Mouse (Mus musculus) heart, embryonic 13.5 days (tissue): ENCODE data around the gene Bbx. TPM values are rescaled to one million over a fixed set of nuclear protein-coding genes. Genes with fewer than 3 reads are reported as not detected.
A peak's percentile ranks its signal among the peaks of the same experiment; 100 is the strongest.

Experiments used
- ATAC-seq: fragments of 200-750 bp; cut with Nextera tagmentation; 2 replicates; pipeline ENCODE4 v1.8.0; 2017; ENCODE audit warnings: moderate TSS enrichment; ENCODE audit not compliant: insufficient number of reproducible peaks, low FRiP score, low TSS enrichment; ENCODE audit errors: extremely low read depth
- H3K27ac ChIP-seq: fragments of 300-500 bp; sonication (generic); replicated peaks from 2 replicates; pipeline ENCODE4 v1.5.1; 2015; ENCODE audit warnings: moderate library complexity, mild to moderate bottlenecking, inconsistent platforms
- H3K27me3 ChIP-seq: fragments of 300-500 bp; sonication (generic); replicated peaks from 2 replicates; pipeline ENCODE4 v1.6.1; 2015; ENCODE audit warnings: mild to moderate bottlenecking, inconsistent platforms
- H3K36me3 ChIP-seq: fragments of 300-500 bp; sonication (generic); 2 replicates; pipeline ENCODE4 v1.6.1; 2015; ENCODE audit warnings: mild to moderate bottlenecking, inconsistent platforms
- H3K4me1 ChIP-seq: fragments of 300-500 bp; sonication (generic); 2 replicates; pipeline ENCODE4 v1.6.1; 2015; ENCODE audit warnings: inconsistent platforms
- H3K4me2 ChIP-seq: fragments of 300-500 bp; sonication (generic); 2 replicates; pipeline ENCODE4 v1.6.1; 2015; ENCODE audit warnings: inconsistent platforms, mild to moderate bottlenecking, moderate library complexity
- H3K4me3 ChIP-seq: fragments of 300-500 bp; sonication (generic); 2 replicates; pipeline ENCODE4 v1.5.1; 2015; ENCODE audit warnings: moderate library complexity, mild to moderate bottlenecking, inconsistent platforms
- H3K9ac ChIP-seq: fragments of 300-500 bp; sonication (generic); 2 replicates; pipeline ENCODE4 v1.6.1; 2015; ENCODE audit warnings: inconsistent platforms, mild to moderate bottlenecking, moderate library complexity
- H3K9me3 ChIP-seq: fragments of 300-500 bp; sonication (generic); 2 replicates; pipeline ENCODE4 v1.6.1; 2016; ENCODE audit warnings: inconsistent platforms
- WGBS: fragments of 180-500 bp; shearing (Covaris S2); methylation state at CpG from one replicate; pipeline ENCODE4 v1.1.7; 2015; ENCODE audit warnings: mixed read lengths; 5-methylcytosine and 5-hydroxymethylcytosine counted together
- polyA plus RNA-seq: library from polyadenylated mRNA; unstranded; fragments of >200 nt; fragmentation: Nextera tagmentation; extraction: Ambion mirVana; gene quantifications from 2 replicates; pipeline ENCODE4 v1.2.1, GENCODE M21; 2015

The Bbx gene
- polyA plus RNA-seq, 1 experiment from 2014 or later: 32.0 TPM

DNA sequence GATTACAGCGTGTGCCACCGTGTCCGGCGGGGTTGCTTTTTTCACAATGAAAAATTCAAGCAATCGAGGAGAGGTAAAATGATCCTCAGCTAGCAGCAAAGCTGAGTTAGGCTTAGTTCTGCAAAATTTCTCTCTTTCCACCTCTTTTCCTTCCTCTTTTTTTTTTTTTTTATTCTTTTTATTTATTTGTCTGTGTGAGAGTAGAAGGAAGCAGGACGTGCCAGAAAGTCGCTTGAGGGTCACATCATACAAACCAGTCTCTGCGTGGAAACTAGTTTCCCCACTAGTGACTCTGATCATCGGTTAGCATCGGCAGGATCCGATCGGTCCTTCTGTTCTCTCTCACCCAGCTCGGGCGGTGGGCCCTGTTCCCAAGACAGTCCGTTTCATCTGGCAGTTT, 5.6 kb upstream of the Bbx start:
- no peak for ATAC-seq
- no peaks in the 10 kb centered on the region for H3K36me3 ChIP-seq
- H3K9me3 ChIP-seq: no peaks in the 10 kb centered on the region
- H3K9ac ChIP-seq: no peak overlapping the region
- no peak overlapping the region for H3K4me2 ChIP-seq
- no peaks in the 10 kb centered on the region for H3K27me3 ChIP-seq
- H3K4me1 ChIP-seq: peaks cover 2% of the 10 kb centered on the region
- H3K27ac ChIP-seq: no peak overlapping the region
- WGBS: 74% methylated on average over 15 of the region's 15 CpGs
- no peak overlapping the region for H3K4me3 ChIP-seq

DNA sequence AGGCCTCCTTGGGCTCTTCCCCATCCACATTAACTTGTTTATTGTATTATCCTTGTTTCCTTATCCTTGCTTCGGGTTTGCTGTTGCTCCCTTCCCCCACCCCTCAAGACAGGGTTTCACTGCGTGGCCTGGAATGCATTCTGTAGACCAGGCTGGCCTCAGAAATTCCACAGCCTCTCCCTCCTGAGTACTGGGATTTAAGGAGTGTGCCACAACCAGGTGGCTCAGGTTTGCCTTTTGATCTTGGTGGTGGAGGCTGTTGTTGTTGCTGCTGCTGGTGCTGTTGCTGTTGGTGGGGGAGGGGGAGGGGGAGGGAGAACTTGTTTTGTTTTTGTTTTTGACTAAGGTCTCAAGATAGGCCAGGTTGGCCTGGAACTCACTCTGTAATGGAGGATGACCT, 5.1 kb upstream of the Bbx start:
- H3K9ac ChIP-seq: no peak overlapping the region
- H3K27me3 ChIP-seq: no peaks in the 10 kb centered on the region
- H3K4me1 ChIP-seq: peaks cover 5% of the 10 kb centered on the region
- no peak overlapping the region for H3K4me2 ChIP-seq
- ATAC-seq: no peak
- H3K9me3 ChIP-seq: no peaks in the 10 kb centered on the region
- whole genome bisulfite sequencing: 25% methylated on average over 2 of the region's 2 CpGs
- no peak overlapping the region for H3K27ac ChIP-seq
- H3K36me3 ChIP-seq: no peaks in the 10 kb centered on the region
- no peak overlapping the region for H3K4me3 ChIP-seq

DNA sequence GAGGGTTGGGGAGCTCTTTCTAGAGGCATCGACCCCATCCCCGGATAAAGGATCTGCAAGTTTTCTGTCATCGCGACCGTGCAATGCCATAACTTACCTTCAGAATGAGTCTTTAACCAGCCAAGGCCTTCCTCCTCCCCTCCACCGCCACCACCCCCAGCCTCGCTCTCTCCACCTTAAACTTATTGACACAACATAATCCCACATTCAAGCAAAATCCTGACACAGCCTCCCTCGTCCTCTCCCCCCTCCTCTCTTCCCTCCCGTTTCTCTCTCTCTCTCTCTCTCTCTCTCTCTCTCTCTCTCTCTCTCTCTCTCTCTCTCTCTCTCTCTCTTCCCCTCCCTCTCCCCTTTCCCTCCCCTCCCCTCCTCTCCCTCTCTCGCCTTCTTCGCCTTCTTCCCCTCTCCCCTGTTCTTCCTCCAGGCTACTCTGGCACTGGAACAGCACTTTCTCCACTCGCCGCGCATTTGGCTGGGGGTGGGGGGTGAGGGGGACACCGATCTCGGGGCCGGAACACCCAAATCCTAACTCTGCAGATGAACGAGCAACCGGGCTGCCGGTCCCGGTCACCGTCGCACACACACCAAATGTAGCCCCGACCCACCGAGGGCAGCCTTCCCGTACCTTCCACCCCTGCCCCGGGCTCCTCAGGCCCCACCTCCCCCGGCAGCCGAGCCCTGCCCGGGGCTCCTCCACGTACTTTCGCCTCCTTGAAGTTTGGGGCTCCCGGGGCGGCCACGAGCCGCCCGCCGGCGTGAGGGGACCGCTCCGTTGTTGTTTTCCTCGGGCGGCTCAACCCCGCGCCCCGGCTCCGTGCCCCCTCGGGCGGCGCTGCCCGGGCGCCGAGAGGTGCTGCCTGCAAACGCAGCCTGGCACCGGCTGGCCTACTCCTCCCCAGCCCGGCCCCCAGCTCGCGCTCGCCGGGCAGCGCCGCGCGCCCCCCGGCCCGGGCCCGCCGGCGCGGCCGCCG, 894 bp downstream of the Bbx start:
- under 1% methylated on average over 55 of the region's 72 CpGs for WGBS
- peak; percentile 63; the same call in 1 of the 2 replicates for ATAC-seq
- Histone ChIP-seq H3K9me3 (no peaks in the 10 kb centered on the region), H3K9ac (peak overlapping the region; percentile 98), H3K4me1 (peaks cover 12% of the 10 kb centered on the region), H3K27me3 (no peaks in the 10 kb centered on the region), H3K27ac (peak overlapping the region; percentile 99), H3K4me3 (peak overlapping the region; percentile 97), H3K36me3 (peaks cover 4% of the 10 kb centered on the region; the same call in 1 of the 2 replicates), H3K4me2 (peak overlapping the region; percentile 95)

DNA sequence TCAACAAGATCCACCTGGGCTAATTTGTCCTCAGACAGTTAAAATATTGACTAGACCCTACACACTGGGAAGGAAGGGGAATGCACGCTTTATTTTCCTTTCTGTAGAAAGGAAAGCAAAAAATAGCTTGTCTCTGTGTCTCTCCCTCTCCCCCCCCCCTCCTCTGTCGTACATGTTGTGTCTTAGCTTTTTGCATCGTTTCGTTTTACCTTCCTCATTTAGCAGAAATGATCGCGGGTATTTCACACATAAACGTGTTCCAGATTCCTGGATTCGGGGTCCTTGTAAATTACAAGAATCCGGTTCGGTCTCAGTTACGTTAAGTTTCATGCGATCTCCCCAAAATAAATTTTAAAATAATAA, 1.7 kb downstream of the Bbx start:
- peak overlapping the region; percentile 99 for H3K27ac ChIP-seq
- H3K4me2 ChIP-seq: peak overlapping the region; percentile 95
- H3K4me1 ChIP-seq: peaks cover 12% of the 10 kb centered on the region
- no peaks in the 10 kb centered on the region for H3K9me3 ChIP-seq
- peaks cover 4% of the 10 kb centered on the region; the same call in 1 of the 2 replicates for H3K36me3 ChIP-seq
- peak overlapping the region; percentile 98 for H3K9ac ChIP-seq
- 0% methylated on average over 12 of the region's 12 CpGs for WGBS
- peak overlapping the region; percentile 97 for H3K4me3 ChIP-seq
- ATAC-seq: no peak
- H3K27me3 ChIP-seq: no peaks in the 10 kb centered on the region

DNA sequence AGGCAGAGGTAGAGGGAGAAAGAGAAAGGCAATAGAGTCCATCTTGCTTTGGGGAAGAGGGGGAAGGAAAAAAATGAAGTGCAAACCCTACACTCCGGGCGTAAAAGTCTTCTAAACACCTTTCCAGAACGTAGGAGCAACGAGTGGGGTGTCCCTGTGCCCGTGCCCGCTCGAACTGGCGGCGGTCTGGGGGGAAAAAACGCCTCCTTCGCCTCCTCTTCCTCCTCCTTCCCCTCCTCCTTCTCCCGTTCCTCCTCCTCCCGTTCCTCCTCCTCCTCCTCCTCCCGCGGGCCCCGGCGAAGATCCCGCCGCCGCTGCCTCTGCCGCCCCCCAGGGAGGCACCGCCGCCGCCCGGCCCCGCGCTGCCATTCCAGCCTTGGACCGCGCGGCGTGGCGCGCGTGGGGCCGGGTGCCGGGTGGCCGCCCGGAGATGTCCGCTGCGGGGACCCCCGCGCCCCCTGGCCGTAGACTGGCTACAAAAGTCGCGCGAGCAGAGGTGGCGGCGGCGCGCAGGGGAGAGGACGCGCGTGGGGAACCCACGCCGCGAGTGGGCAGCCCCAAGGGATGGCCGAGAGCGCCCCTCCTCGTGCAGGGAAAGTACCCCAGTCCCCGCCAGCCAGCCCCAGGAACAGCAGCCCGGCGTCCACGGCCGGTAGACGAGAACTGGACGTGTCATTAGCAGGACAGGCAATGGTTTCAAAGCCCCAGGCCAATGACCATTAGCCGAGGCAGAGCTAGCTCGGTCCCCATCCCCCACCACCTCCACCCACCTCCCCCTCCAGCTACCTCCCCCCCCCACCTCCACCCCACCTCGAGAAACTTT, 2.3 kb downstream of the Bbx start:
- no peaks in the 10 kb centered on the region for H3K9me3 ChIP-seq
- peak overlapping the region; percentile 98 for H3K9ac ChIP-seq
- peak overlapping the region; percentile 95 for H3K4me2 ChIP-seq
- peaks cover 12% of the 10 kb centered on the region for H3K4me1 ChIP-seq
- peaks cover 8% of the 10 kb centered on the region; the same call in 1 of the 2 replicates for H3K36me3 ChIP-seq
- no peaks in the 10 kb centered on the region for H3K27me3 ChIP-seq
- under 1% methylated on average over 62 of the region's 69 CpGs for WGBS
- peak overlapping the region; percentile 97 for H3K4me3 ChIP-seq
- no peak for ATAC-seq
- peak overlapping the region; percentile 99 for H3K27ac ChIP-seq

DNA sequence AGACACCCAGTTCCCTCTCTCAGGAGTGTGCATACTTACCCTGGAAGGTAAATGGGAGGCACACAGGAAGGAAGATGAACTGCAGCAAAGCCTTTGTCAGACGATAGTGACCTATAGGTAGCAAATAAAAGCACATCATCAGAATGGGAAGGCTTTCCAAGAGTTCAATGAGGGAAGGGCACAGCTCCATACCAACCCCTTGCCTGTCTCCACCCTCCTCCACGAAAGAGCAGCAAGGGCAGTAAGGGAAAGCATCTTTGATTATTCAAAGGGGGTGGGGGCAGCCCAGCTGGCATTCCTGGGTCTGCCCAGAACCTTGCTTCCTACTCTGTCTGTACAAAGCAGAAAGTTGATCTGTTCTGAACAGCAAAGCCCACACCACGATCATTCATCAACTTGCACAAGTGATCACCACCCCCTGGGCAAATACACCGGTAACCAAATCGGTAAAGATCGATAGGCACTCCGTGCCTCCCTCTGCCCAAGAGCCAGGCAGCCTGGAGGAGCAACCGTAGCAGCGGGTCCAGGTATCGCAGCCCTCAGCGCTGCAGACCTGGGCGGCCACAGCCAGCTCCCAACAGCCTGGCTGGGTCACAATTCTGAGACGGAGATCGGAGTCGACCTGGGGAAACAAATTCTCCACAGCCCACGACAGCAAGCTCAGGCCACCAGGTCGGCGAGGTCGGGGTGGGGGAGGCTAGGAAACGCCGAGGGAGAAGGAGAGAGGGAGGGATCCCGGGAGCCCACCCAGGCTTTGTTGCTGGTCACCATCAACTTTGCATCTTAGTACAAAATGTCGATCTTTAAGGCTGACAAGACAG, 3.1 kb downstream of the Bbx start:
- no peaks in the 10 kb centered on the region for H3K9me3 ChIP-seq
- H3K36me3 ChIP-seq: peaks cover 9% of the 10 kb centered on the region; the same call in 1 of the 2 replicates
- H3K9ac ChIP-seq: peak overlapping the region; percentile 98
- ATAC-seq: no peak
- peak overlapping the region; percentile 99; the same call in 1 of the 2 replicates for H3K27ac ChIP-seq
- 5% methylated on average over 23 of the region's 23 CpGs for WGBS
- H3K4me1 ChIP-seq: peaks cover 12% of the 10 kb centered on the region
- no peaks in the 10 kb centered on the region for H3K27me3 ChIP-seq
- H3K4me2 ChIP-seq: peak overlapping the region; percentile 95
- peak overlapping the region; percentile 97 for H3K4me3 ChIP-seq

DNA sequence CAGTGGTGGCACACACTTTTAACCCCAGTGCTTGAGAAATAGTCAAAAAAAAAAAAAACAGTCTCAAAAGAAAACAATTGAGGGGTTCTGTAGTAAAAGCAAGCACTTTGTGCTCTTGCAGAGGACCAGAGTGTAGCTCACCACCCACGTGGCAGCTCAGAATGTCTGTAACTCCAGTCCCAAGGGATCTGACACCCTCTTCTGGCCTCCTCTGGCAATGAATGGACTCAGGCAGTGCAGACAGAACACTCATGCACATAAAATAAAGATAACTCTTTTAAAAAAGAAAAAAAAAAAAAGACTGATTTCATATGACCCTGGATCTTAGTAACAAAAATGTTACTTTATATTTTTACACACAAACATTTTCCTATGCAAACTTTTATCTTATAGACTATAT, 12.1 kb downstream of the Bbx start:
- H3K4me2 ChIP-seq: no peak overlapping the region
- ATAC-seq: no peak
- no peaks in the 10 kb centered on the region for H3K9me3 ChIP-seq
- no peaks in the 10 kb centered on the region for H3K27me3 ChIP-seq
- H3K36me3 ChIP-seq: peaks cover 8% of the 10 kb centered on the region
- no peak overlapping the region for H3K9ac ChIP-seq
- H3K4me3 ChIP-seq: no peak overlapping the region
- H3K4me1 ChIP-seq: no peaks in the 10 kb centered on the region
- no peak overlapping the region for H3K27ac ChIP-seq
- 13% methylated on average over 1 of the region's 1 CpGs for WGBS

DNA sequence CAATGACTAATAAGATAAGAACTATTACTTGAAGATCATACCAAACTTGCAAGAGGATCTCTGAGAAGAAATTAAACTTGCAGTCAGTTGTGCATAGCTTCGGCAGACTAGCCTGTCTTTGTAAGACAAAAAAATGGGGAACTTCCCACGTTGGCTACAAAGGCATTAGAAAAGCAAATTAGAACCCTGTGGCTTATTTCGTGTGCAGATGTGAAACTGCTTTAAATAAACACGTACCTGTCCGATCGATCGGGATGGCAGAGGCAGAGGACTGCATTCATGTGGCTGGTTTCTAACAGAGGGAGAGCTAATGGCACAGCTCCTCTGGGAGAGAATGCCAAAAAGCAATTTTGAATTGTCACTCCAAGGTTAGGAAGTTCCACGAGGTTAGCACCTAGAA, 16.8 kb downstream of the Bbx start:
- no peak overlapping the region for H3K4me3 ChIP-seq
- H3K27ac ChIP-seq: no peak overlapping the region
- WGBS: 82% methylated on average over 8 of the region's 8 CpGs
- H3K9ac ChIP-seq: no peak overlapping the region
- H3K9me3 ChIP-seq: no peaks in the 10 kb centered on the region
- H3K27me3 ChIP-seq: no peaks in the 10 kb centered on the region
- H3K36me3 ChIP-seq: peaks cover 21% of the 10 kb centered on the region
- no peak for ATAC-seq
- H3K4me1 ChIP-seq: no peaks in the 10 kb centered on the region; the same call in 1 of the 2 replicates
- H3K4me2 ChIP-seq: no peak overlapping the region

DNA sequence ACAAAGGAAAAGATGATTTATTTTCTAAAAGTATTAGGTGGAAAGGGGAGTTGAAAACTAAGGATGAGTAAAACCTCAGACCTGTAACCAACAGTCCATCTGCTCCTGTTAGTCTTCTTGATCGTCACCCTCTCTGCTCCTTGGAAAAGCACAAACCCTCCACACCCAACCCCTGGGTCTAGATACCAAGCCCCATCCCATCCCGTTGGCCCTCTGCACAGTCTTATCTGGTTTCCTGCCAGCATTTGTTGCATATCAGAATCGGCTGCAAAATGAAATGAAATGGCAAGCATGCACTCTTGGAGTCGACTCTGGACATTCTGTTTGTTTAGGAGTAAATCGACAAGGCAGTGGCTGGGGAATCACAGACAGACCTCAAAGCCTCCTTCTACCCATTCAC, 29.3 kb downstream of the Bbx start:
- Histone ChIP-seq H3K4me3 (no peak overlapping the region), H3K27me3 (no peaks in the 10 kb centered on the region), H3K9ac (no peak overlapping the region; the same call in 1 of the 2 replicates), H3K4me1 (peaks cover 21% of the 10 kb centered on the region), H3K36me3 (peaks cover 8% of the 10 kb centered on the region; the same call in 1 of the 2 replicates), H3K9me3 (no peaks in the 10 kb centered on the region), H3K27ac (no peak overlapping the region), H3K4me2 (no peak overlapping the region)
- WGBS: 32% methylated on average over 5 of the region's 5 CpGs
- ATAC-seq: no peak

DNA sequence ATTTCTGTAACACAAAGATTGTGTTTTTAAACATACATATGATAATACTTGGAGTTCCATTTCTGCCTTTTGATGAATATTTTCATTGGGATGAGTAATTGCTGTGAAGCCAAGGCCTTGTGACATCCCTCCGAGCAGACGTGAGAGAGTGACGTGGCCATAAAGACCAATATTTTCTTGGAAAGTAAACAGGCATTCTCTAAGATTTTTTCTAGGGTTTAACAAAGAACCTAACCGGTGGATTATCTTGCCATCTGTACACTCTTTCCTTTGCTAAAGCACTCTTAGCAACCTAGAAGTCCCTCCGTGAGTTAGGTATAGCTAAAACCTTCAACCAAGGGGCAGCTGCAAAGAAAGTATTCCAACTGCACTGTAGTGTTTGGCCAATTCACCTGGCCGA, 32.4 kb downstream of the Bbx start:
- H3K4me2 ChIP-seq: peak overlapping the region; percentile 23; the same call in 1 of the 2 replicates

More for the DNA sequence above, 32.4 kb downstream of the Bbx start:
- Histone ChIP-seq H3K27me3 (no peaks in the 10 kb centered on the region), H3K9ac (no peak overlapping the region; the same call in 1 of the 2 replicates), H3K36me3 (peaks cover 8% of the 10 kb centered on the region; the same call in 1 of the 2 replicates), H3K4me1 (peaks cover 24% of the 10 kb centered on the region), H3K27ac (0 out of 2 replicates have a peak overlapping the region, but pooled peaks have one; percentile 21), H3K4me3 (no peak overlapping the region), H3K9me3 (no peaks in the 10 kb centered on the region)
- 72% methylated on average over 6 of the region's 6 CpGs for WGBS
- ATAC-seq: no peak
